Mouse (Mus musculus): ENCODE data around the gene Sulf2.

DNA sequence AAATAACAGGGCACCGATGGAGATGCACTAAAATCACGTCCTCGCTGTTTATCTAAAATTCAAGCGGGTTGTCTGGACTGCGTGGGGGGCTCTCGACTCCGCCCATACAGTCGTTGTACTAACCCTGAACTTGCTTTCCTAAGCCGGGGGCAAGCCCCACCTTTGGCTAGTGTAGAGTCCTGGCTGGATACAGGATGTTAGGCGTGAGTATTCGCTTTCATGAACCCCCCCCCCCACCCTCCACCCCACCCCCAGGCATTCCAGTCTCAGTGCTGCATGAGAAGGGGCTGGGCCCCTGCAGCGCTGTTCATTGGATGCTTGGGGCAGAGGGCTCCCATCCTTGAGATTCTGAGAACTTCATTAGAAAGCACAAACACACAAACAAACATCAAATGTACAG lies 659 bp upstream of the Sulf2 start:
- no peak for TF ChIP-seq CTCF (IDR thresholded peaks at IDR 0.05; ENCODE audit: control insufficient read depth, insufficient read depth, low read length)
- TF ChIP-seq POLR2A (IDR thresholded peaks at IDR 0.05; ENCODE audit: borderline replicate concordance, control insufficient read depth, low read depth, low read length) = no peak
